Mouse (Mus musculus) ES-E14 (cell line): ENCODE results near the gene Ccdc28b. TPM values are rescaled to one million over a fixed set of nuclear protein-coding genes. Genes with fewer than 3 reads are reported as not detected.

Source experiments
- DNase-seq: peaks from one replicate; pipeline ENCODE4 v3.0.0-alpha.2; 2013; ENCODE audit warnings: low read depth, low spot score
- H3K27ac ChIP-seq: 2 replicates; pipeline ENCODE4 v1.5.1; 2012; ENCODE audit warnings: low read depth, mild to moderate bottlenecking, low read length, moderate library complexity, mixed read lengths; ENCODE audit not compliant: poor library complexity, insufficient read depth, severe bottlenecking
- H3K36me3 ChIP-seq: 2 replicates; pipeline ENCODE4 v1.6.1; 2012; ENCODE audit warnings: mild to moderate bottlenecking, low read length, moderate library complexity, mixed read lengths; ENCODE audit not compliant: control insufficient read depth, poor library complexity, insufficient read depth, severe bottlenecking
- H3K4me1 ChIP-seq, 2 experiments: fragments of 150-350 bp in 1 of 2; sonication (generic) in 1 of 2; 2 replicates each; pipeline ENCODE4 v1.6.1; 2012; ENCODE audit warnings: low read length in 2 of 2, mild to moderate bottlenecking in 1 of 2, mixed read lengths in 1 of 2; ENCODE audit not compliant: control insufficient read depth in 2 of 2, insufficient read depth in 2 of 2, poor library complexity in 1 of 2
- H3K4me3 ChIP-seq, 2 experiments: fragments of 150-350 bp in 1 of 2; sonication (generic) in 1 of 2; 2 replicates each; pipeline ENCODE4 v1.5.1; 2012; ENCODE audit warnings: low read length in 2 of 2, low read depth in 1 of 2, mild to moderate bottlenecking in 1 of 2, mixed read lengths in 1 of 2; ENCODE audit not compliant: insufficient read depth in 1 of 2, poor library complexity in 1 of 2, severe bottlenecking in 1 of 2
- H3K9ac ChIP-seq: 2 replicates; pipeline ENCODE4 v1.6.1; 2012; ENCODE audit warnings: low read depth, mild to moderate bottlenecking, low read length, mixed read lengths; ENCODE audit not compliant: poor library complexity, insufficient read depth, severe bottlenecking
- H3K9me3 ChIP-seq: fragments of 150-350 bp; sonication (generic); 2 replicates; pipeline ENCODE4 v1.6.1; 2012; ENCODE audit warnings: low read depth, mild to moderate bottlenecking, low read length; ENCODE audit not compliant: control insufficient read depth, insufficient read depth
- CHD2 ChIP-seq: IDR thresholded peaks from 2 replicates; pipeline ENCODE4 v1.6.1; 2014; ENCODE audit warnings: mild to moderate bottlenecking, low read depth, low read length, inconsistent platforms
- HCFC1 ChIP-seq: IDR thresholded peaks from 2 replicates; pipeline ENCODE4 v1.6.1; 2012; ENCODE audit warnings: low read length, inconsistent platforms, borderline replicate concordance; ENCODE audit not compliant: insufficient read depth
- MAFK ChIP-seq: IDR thresholded peaks from 2 replicates; pipeline ENCODE4 v1.6.1; 2014; ENCODE audit warnings: mild to moderate bottlenecking, low read depth, low read length, inconsistent platforms; ENCODE audit not compliant: insufficient read depth
- ZC3H11A ChIP-seq: IDR thresholded peaks from 2 replicates; pipeline ENCODE4 v1.6.1; 2012; ENCODE audit warnings: low read depth, mild to moderate bottlenecking, inconsistent platforms, low read length, borderline replicate concordance
- ZNF384 ChIP-seq: IDR thresholded peaks from 2 replicates; pipeline ENCODE4 v1.6.1; 2012; ENCODE audit warnings: low read depth, low read length, inconsistent platforms
- in situ Hi-C, 2 experiments: fragments of 600-800 bp; cut with MboI; formaldehyde crosslinking; loops; one replicate each; pipeline ENCODE4 v1.15.1; 2025; ENCODE audit warnings: low sequenced_read_pairs in 2 of 2, inconsistent platforms in 1 of 2; ENCODE audit not compliant: unreplicated experiment in 2 of 2
- total RNA-seq: library from RNA; depleted of rRNA; stranded (reverse); fragments of 300-350 nt; gene quantifications from 2 replicates; pipeline ENCODE4 v1.2.3, GENCODE M21; 2012

Ccdc28b gene
- total RNA-seq, 1 experiment, result 11.1 TPM

GRCm38 (mm10) chr4:129608426-129609025, 15.2 kb downstream of the Ccdc28b start:
- Histone ChIP-seq H3K9me3 (no peaks in the 10 kb centered on the region), H3K4me3 (no peak overlapping the region), H3K9ac (peak overlapping the region; percentile 38; the same call in 1 of the 2 replicates), H3K27ac (peak overlapping the region; percentile 70), H3K4me1 (peaks cover 6 to 21% of the 10 kb centered on the region in 2 experiments; a peak in 1 of 4 replicates), H3K36me3 (peaks cover 10% of the 10 kb centered on the region; the same call in 1 of the 2 replicates)
- TF ChIP-seq ZC3H11A (no peak), MAFK (no peak), HCFC1 (no peak), ZNF384 (no peak), CHD2 (no peak)
- in situ Hi-C loops, result no loop called here
- peak; percentile 85 for DNase-seq

GRCm38 (mm10) chr4:129600233-129601158, 23.3 kb downstream of the Ccdc28b start, which contains the start of the genes Eif3i and Tmem234:
TSS of gene Eif3i (minus strand) at chr4:129600648.
TSS of gene Tmem234 (plus strand) at chr4:129600668.
- Histone ChIP-seq H3K9me3 (no peaks in the 10 kb centered on the region), H3K27ac (no peak within 1 kb of the TSS), H3K4me1 (peaks cover 9 to 13% of the 10 kb centered on the region in 2 experiments; a peak in 3 of 4 replicates), H3K9ac (peak within 1 kb of the TSS; percentile 94), H3K36me3 (peaks cover 14% of the 10 kb centered on the region; the same call in 1 of the 2 replicates), H3K4me3 (peak within 1 kb of the TSS; percentile 95 to 99)
- in situ Hi-C loops, result no loop called here
- no peak for DNase-seq
- TF ChIP-seq HCFC1 (peak; percentile 60; the same call in 1 of the 2 replicates), CHD2 (no peak)

- H3K9me3 ChIP-seq, result no peaks in the 10 kb centered on the region
- no peak for DNase-seq
- no peak overlapping the region for H3K4me3 ChIP-seq
- peaks cover 0 to 8% of the 10 kb centered on the region in 2 experiments; a peak in 1 of 4 replicates for H3K4me1 ChIP-seq
- H3K36me3 ChIP-seq, result peaks cover 23% of the 10 kb centered on the region
- TF ChIP-seq ZC3H11A (no peak), ZNF384 (no peak), HCFC1 (no peak), CHD2 (no peak), MAFK (no peak)
- H3K27ac ChIP-seq, result no peak overlapping the region
- in situ Hi-C loops, result no loop called here
- no peak overlapping the region for H3K9ac ChIP-seq
Observed at GRCm38 (mm10) chr4:129588865-129589264, 34.9 kb downstream of the Ccdc28b start.

- Histone ChIP-seq H3K4me1 (peaks cover 0 to 10% of the 10 kb centered on the region in 2 experiments; a peak in 1 of 4 replicates), H3K36me3 (peaks cover 6% of the 10 kb centered on the region), H3K4me3 (no peak overlapping the region), H3K9me3 (no peaks in the 10 kb centered on the region), H3K9ac (no peak overlapping the region), H3K27ac (no peak overlapping the region)
- in situ Hi-C loops, result no loop called here
- TF ChIP-seq HCFC1 (no peak), MAFK (no peak), ZNF384 (no peak), ZC3H11A (no peak), CHD2 (no peak)
- DNase-seq, result no peak
Observed at GRCm38 (mm10) chr4:129586943-129587342, 36.8 kb downstream of the Ccdc28b start.
